Mouse (Mus musculus) midbrain, postnatal 0 days (tissue): ENCODE data around the gene Gfm1. TPM values are rescaled to one million over a fixed set of nuclear protein-coding genes. Genes with fewer than 3 reads are reported as not detected.

Experiments used
- ATAC-seq: fragments of 200-750 bp; cut with Nextera tagmentation; 2 replicates; pipeline ENCODE4 v1.8.0; 2017; ENCODE audit warnings: moderate number of reproducible peaks, mild to moderate bottlenecking, moderate TSS enrichment, moderate library complexity; ENCODE audit not compliant: low FRiP score
- DNase-seq: peaks from one replicate; pipeline ENCODE4 v3.0.0-alpha.2; 2015; ENCODE audit warnings: low spot score
- H3K27ac ChIP-seq: fragments of 300-500 bp; sonication (generic); 2 replicates; pipeline ENCODE4 v1.5.1; 2014; ENCODE audit warnings: low read depth, mild to moderate bottlenecking, low read length, mixed read lengths
- H3K27me3 ChIP-seq: fragments of 300-500 bp; sonication (generic); 2 replicates; pipeline ENCODE4 v1.6.1; 2014; ENCODE audit warnings: low read length, control low read depth, mixed read lengths; ENCODE audit not compliant: insufficient read depth
- H3K36me3 ChIP-seq: fragments of 300-500 bp; sonication (generic); 2 replicates; pipeline ENCODE4 v1.6.1; 2014; ENCODE audit warnings: low read length, control low read depth, mixed read lengths; ENCODE audit not compliant: insufficient read depth
- H3K4me1 ChIP-seq: fragments of 300-500 bp; sonication (generic); 2 replicates; pipeline ENCODE4 v1.6.1; 2014; ENCODE audit warnings: mild to moderate bottlenecking, control low read depth, antibody characterized with exemption, low read length, mixed read lengths; ENCODE audit not compliant: insufficient read depth
- H3K4me2 ChIP-seq: fragments of 300-500 bp; sonication (generic); 2 replicates; pipeline ENCODE4 v1.6.1; 2014; ENCODE audit warnings: low read depth, mild to moderate bottlenecking, low read length, mixed read lengths; ENCODE audit not compliant: poor library complexity, severe bottlenecking
- H3K4me3 ChIP-seq: fragments of 300-500 bp; sonication (generic); 2 replicates; pipeline ENCODE4 v1.5.1; 2014; ENCODE audit warnings: low read depth, mild to moderate bottlenecking, low read length, moderate library complexity
- H3K9ac ChIP-seq: fragments of 300-500 bp; sonication (generic); replicated peaks from 2 replicates; pipeline ENCODE4 v1.6.1; 2014; ENCODE audit warnings: mild to moderate bottlenecking, low read length, moderate library complexity, mixed read lengths; ENCODE audit not compliant: poor library complexity, severe bottlenecking
- H3K9me3 ChIP-seq: fragments of 300-500 bp; sonication (generic); 2 replicates; pipeline ENCODE4 v1.6.1; 2016; ENCODE audit warnings: low read length, control low read depth
- CTCF ChIP-seq: IDR thresholded peaks from 2 replicates; pipeline ENCODE4 v1.5.1; 2016; ENCODE audit warnings: antibody characterized with exemption, mild to moderate bottlenecking
- WGBS: fragments of 180-500 bp; shearing (Covaris S2); extraction: QIAGEN DNeasy Blood & Tissue Kit; methylation state at CpG from one replicate; pipeline ENCODE4 v1.1.7; 2014; 5-methylcytosine and 5-hydroxymethylcytosine counted together
- polyA plus RNA-seq: library from polyadenylated mRNA; unstranded; fragments of >200 nt; fragmentation: Nextera tagmentation; extraction: Ambion mirVana; gene quantifications from 2 replicates; pipeline ENCODE4 v1.2.1, GENCODE M21; 2015
- total RNA-seq: library from RNA; depleted of rRNA; stranded (reverse); fragments of >200 nt; gene quantifications from 2 replicates; pipeline ENCODE4 v1.2.3, GENCODE M21; 2014

Gene Gfm1
- total and polyA plus RNA-seq, 2 experiments from 2014 or later = 21.3 to 29.1 TPM

DNA sequence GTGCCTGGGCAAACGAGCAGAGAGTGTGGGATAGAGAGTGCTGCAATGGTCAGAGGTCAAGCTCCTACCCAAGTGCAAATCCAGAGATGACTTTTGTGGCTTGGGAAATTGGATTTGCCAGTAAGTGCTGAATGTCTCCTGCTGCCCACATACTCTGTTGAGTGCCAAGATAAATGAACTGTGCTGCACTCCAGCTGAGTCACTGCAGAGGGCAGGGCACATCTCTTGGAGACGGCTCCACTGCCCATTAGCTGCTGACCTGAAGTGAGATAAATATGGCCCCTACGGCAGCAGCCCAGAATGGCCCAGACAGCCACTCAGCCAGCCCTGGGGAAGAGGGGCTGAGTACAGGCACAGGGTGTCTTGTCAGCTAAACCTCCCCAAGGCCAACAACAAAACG is 60.3 kb downstream of the Gfm1 start:
- no peak for ATAC-seq

DNA sequence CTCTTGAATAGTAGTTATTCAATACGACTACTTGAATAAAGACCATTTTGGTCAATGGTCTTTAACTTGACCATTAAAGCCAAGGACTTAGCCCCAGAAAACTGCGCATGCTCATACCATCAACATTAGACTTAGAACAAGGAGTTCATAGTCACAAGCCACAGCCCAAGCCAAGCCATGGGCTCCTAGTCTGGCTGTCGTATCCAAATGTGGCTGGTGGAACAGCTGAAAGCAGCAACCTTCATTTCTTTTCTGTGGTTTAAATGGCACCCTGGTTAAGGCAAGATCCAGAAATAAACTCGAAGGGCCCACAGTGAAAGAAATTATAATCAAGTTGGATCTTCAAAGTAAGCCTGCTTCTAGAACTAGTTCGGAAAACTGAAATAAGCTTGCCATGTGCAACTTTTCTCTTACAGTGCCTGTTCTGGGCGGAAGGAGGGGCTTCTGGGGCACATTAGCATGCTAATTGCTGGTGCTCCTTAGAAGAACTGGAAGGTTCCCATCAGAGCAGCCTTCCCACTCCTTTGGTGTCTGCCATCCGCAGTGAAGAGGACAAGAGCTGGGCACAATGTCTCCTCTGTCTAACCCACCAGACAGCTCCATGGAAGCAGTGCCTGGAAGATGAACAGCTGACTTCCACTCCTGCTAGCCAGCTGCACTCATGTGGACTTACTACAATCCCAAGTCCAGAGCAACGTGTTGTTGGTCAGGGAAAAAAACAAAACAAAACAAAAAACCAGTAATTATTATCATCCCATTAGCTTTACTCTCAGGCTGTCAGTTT is 62.4 kb downstream of the Gfm1 start:
- Histone ChIP-seq H3K4me1 (no peaks in the 10 kb centered on the region), H3K27me3 (no peaks in the 10 kb centered on the region), H3K27ac (no peak overlapping the region), H3K9me3 (no peaks in the 10 kb centered on the region), H3K4me3 (no peak overlapping the region), H3K36me3 (no peaks in the 10 kb centered on the region), H3K9ac (no peak overlapping the region), H3K4me2 (no peak overlapping the region)
- DNase-seq = peak; percentile 53
- 0 out of 2 replicates have a peak, but pooled peaks have one; percentile 44 for ATAC-seq
- WGBS = 79% methylated on average over 8 of the region's 8 CpGs
- TF ChIP-seq CTCF = no peak

More for the DNA sequence above, 60.3 kb downstream of the Gfm1 start:
- 66% methylated on average over 4 of the region's 4 CpGs for WGBS
- no peak for DNase-seq
- Histone ChIP-seq H3K36me3 (no peaks in the 10 kb centered on the region), H3K4me2 (no peak overlapping the region), H3K4me1 (no peaks in the 10 kb centered on the region), H3K9me3 (no peaks in the 10 kb centered on the region), H3K4me3 (no peak overlapping the region), H3K27ac (no peak overlapping the region), H3K27me3 (no peaks in the 10 kb centered on the region), H3K9ac (no peak overlapping the region)
- no peak for TF ChIP-seq CTCF

DNA sequence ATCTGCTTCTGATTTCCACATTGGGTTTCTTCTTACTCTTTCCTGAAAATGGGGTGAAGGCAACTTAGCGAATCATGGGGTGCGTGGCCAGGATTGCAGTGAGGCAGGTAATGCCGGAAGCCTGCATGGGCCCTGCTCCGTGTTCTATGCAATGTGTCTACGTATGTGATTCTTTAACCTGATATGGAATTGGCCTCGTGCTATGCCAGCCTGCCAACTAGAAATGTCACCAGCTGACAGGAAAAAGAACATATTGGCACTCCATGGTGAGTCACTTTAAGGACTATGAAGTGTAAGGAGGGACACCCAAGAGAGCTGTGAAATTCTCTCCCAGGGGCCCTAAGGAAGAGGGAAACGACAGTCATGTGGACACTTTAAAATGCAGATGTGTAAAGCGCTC is 63.2 kb downstream of the Gfm1 start:
- Histone ChIP-seq H3K36me3 (no peaks in the 10 kb centered on the region), H3K4me2 (no peak overlapping the region), H3K4me1 (no peaks in the 10 kb centered on the region), H3K4me3 (no peak overlapping the region), H3K9ac (no peak overlapping the region), H3K27me3 (no peaks in the 10 kb centered on the region), H3K9me3 (no peaks in the 10 kb centered on the region), H3K27ac (no peak overlapping the region)
- no peak for DNase-seq
- TF ChIP-seq CTCF = no peak
- WGBS = 87% methylated on average over 8 of the region's 8 CpGs
- ATAC-seq = no peak

DNA sequence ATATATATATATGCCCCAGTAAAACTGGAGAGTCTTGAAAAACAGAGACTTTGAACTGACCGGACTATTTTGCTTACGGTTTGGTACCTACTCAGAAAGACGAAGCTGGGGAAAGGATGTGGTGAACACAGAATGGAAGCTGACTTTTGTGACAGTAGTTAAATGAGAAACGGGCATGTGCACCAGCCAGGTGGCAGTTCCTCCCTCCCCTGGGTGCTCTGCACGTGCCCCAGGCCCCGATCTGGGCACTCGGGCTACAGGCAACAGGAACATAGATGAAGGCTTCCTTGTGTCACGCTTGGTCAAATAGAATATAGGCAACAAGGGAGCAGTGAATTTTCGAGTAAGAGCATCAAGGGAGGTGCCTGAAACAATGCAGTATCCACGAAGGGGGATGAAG is 66.4 kb downstream of the Gfm1 start:
- WGBS = 78% methylated on average over 10 of the region's 10 CpGs
- no peak overlapping the region for H3K4me3 ChIP-seq
- DNase-seq = no peak

DNA sequence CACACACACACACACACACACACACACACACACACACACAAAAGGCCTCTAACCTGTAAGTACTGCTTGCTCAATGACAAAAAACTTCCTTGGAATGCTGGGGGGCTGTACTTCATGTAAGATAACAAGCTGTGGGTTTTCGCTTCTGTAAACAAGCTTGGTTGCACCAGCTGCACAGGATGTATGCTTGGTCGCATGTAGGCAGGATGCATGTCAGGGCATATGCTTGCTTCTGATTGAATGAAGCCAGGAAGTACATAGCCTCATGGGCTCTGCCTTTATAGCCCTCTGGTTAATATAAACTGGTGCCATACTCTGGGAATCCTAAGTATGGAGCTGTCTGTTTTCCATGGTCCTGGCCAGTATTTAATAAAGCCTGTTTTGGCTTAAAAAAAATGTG is 68.1 kb downstream of the Gfm1 start:
- no peak for ATAC-seq
- Histone ChIP-seq H3K27me3 (no peaks in the 10 kb centered on the region), H3K4me3 (no peak overlapping the region), H3K4me2 (no peak overlapping the region), H3K9me3 (no peaks in the 10 kb centered on the region), H3K27ac (no peak overlapping the region), H3K4me1 (no peaks in the 10 kb centered on the region), H3K36me3 (no peaks in the 10 kb centered on the region), H3K9ac (no peak overlapping the region)
- 95% methylated on average over 2 of the region's 2 CpGs for WGBS
- TF ChIP-seq CTCF = no peak
- no peak for DNase-seq

More for the DNA sequence above, 66.4 kb downstream of the Gfm1 start:
- no peaks in the 10 kb centered on the region for H3K9me3 ChIP-seq
- H3K27ac ChIP-seq = no peak overlapping the region
- no peak for ATAC-seq
- no peaks in the 10 kb centered on the region for H3K36me3 ChIP-seq
- no peak overlapping the region for H3K9ac ChIP-seq
- H3K27me3 ChIP-seq = no peaks in the 10 kb centered on the region
- no peak for TF ChIP-seq CTCF
- H3K4me1 ChIP-seq = no peaks in the 10 kb centered on the region
- H3K4me2 ChIP-seq = no peak overlapping the region

DNA sequence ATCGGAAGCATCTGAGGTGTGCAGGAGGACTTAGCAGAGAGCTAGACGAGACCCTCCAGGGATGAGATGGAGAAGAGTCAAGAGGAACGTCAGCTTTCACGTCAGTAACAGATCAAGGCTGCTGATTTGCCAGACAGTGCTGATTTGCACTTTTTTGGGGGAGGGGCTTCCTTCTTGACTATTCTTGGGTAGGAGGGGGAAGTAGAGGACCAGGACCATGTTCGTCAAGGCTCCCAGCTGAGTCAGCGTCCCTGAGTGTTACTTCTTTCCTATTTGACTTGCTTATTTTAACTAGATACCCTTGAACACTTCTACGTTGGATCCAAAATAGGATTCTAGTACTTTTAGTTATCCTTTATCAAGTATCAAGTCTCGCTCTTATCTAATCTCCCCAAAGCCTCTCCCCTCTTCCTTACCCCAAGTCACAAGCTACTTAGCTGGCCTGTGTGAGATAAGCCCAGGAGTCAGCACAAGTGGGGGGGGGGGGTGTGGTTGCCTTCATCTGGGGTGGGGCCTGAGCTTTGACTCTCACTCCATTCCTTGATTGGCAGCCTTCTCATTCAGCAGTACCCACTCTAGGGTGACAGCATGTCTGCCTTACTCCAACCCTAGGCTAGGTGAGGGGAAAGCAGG is 69.0 kb downstream of the Gfm1 start:
- Histone ChIP-seq H3K27me3 (no peaks in the 10 kb centered on the region), H3K4me2 (no peak overlapping the region), H3K4me1 (no peaks in the 10 kb centered on the region), H3K27ac (no peak overlapping the region), H3K9ac (no peak overlapping the region), H3K4me3 (no peak overlapping the region), H3K9me3 (no peaks in the 10 kb centered on the region), H3K36me3 (no peaks in the 10 kb centered on the region)
- TF ChIP-seq CTCF = no peak
- ATAC-seq = no peak
- WGBS = 92% methylated on average over 8 of the region's 8 CpGs
- no peak for DNase-seq
